Mouse (Mus musculus) G1E (cell line): ENCODE results near the gene Zeb2.

Source experiments
- CTCF ChIP-seq: IDR thresholded peaks from 2 replicates; pipeline ENCODE4 v1.5.1; 2012; ENCODE audit warnings: low read depth, low read length, inconsistent platforms, mixed read lengths
- GATA1 ChIP-seq: IDR thresholded peaks from 2 replicates; pipeline ENCODE4 v1.6.1; 2012; ENCODE audit warnings: borderline replicate concordance, low read length, inconsistent platforms, mixed read lengths
- GATA2 ChIP-seq: IDR thresholded peaks from 2 replicates; pipeline ENCODE4 v1.6.1; 2012; ENCODE audit warnings: low read depth, low read length, inconsistent platforms, borderline replicate concordance
- POLR2AphosphoS5 ChIP-seq: IDR thresholded peaks from 2 replicates; pipeline ENCODE4 v1.6.1; 2012; ENCODE audit warnings: low read depth, low read length, inconsistent platforms; ENCODE audit not compliant: insufficient replicate concordance
- TAL1 ChIP-seq: conservative IDR thresholded peaks from 2 replicates; pipeline ENCODE4 v1.6.1; 2012; ENCODE audit warnings: low read depth, low read length, inconsistent platforms, mixed read lengths

DNA sequence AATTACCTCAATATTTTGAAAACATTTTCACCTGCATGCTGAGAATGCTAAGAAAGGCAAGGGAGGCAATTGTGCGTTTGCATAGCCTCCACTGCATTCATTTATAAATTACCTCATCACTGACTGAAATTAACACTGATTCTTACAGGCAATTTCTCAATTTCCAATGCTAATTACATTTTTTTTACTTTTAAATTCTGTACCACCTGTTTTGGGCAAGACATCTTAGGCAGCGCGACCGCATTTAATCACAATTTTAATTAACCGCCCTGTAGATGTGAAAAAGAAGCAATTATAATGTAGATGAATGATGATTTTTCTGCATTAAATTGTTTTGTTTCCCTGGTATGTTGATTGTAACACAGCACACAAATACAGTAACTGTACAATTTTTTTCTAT, 24.5 kb downstream of the Zeb2 start:
- TF ChIP-seq CTCF, result no peak
- no peak for TF ChIP-seq TAL1
- TF ChIP-seq GATA1, result no peak
- no peak for TF ChIP-seq GATA2
- TF ChIP-seq POLR2AphosphoS5, result no peak
